Mouse (Mus musculus) spleen, postnatal 14 days (tissue): ENCODE measurements around the gene Fcor.

ENCODE experiments used
- DNase-seq, 2 experiments: peaks; one replicate each; pipeline ENCODE4 v3.0.0; 2021 to 2022; ENCODE audit warnings: low spot score in 2 of 2

Fcor gene

DNA sequence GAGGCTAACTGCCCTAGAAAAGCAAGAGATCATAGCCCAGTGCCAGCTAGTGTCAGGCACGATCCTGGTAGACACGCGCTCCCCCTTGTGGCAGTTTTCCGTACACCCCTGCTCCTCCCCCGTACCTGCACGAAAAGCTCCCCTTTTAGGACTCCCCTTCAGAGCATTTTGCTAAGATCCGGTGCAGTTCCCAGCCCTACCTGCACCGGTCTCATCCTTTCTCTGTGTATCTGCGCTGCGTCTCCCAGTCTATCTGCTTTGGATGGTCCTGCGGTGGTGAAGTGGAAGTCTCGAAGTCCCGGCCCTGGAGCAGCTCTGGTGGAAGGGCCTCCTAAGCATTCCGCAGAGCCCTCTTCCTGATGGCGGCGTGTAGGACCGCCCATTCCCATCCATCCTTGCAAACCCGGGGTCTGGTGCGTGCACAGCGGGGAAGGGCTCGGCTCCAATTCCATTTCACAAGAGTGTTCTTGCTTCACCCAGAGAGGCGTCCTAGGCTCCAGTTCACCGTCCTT, at the start of gene Fcor:
Gene Fcor (minus strand): TSS at position 383 of the 512 bp plus-strand sequence.
- peak; percentile 68 to 84 for DNase-seq

DNA sequence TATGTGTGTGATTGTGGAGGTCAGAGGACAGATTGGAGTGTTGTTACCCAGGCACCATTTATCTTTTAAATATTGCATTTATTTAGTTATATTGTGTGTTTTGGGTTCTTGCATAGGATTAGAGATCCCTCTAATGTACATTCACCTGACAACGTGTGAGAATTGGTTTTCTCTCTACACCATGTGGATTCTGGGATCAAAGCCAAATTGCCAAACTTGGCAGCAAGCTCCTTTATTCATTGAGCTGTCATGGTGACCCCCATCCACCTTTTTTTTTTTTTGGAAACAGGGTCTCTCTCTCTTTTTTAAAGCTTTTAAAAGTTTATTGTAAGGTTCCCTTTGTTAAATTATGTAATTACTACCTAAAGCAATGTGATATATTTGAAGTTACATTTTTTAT, 48.9 kb upstream of the Fcor start:
- no peak for DNase-seq

DNA sequence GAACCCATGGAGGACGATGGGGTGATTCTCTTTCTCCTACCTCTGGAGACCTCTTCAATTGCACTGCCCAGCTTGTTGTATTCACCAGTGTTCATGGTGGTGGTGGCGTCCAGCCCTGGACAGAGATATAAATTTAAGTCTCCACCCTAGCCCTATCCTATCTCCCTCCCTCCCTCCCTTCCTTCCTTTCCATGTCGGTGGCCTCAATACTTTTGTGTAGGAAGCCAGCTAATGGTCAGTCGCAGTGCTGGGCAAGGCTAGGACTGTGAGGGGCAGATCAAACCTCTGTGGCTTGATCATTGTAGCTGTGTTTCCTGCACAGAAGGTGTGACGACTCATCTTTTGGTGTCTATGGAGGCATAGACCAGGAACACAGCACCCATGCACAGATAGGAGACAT, 48.4 kb upstream of the Fcor start, which contains the start of gene Clec4g:
Gene Clec4g (minus strand): TSS at position 101 of the 400 bp plus-strand sequence.
- DNase-seq = no peak

- peak; percentile 52 to 75 for DNase-seq
These were observed 46.4 kb upstream of the Fcor start for GRCm38 (mm10) chr8:3718559-3718958.

DNA sequence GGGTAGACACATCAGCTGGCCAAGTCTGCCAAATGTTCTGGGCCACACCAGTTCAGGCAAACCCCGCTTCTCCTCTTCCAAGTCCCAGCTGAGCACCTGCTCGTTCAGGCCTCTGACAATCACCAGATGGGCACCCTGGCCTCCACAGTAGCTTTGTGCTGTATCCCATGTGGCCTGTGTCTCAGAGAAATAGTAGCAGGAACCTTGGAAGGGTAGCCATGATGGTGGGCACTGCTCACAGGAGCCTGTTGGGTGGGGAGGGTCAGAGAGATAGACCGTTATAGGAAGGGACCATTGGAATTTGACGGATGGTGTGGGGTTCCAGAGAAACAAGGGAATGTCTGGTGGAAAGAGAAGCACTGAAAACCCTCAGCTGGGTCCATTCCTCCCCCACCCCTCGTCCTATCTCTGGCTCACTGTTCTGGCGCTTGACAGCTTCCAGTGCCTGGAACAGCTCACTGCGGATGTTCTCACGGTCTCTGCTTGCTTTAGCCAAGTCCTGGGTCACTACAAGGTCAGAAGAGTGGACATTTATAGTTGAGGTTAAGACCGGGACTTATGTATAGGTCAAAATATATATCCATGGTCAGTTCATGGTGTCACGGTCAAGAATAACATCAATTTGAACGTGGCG, 45.3 kb upstream of the Fcor start:
- no peak for DNase-seq

GRCm38 (mm10) chr8:3711646-3712045, 39.5 kb upstream of the Fcor start:
- no peak for DNase-seq

- no peak for DNase-seq
These were observed 38.1 kb upstream of the Fcor start for GRCm38 (mm10) chr8:3710312-3710711.

- DNase-seq = no peak
These were observed 35.4 kb upstream of the Fcor start for GRCm38 (mm10) chr8:3707611-3708010.

DNA sequence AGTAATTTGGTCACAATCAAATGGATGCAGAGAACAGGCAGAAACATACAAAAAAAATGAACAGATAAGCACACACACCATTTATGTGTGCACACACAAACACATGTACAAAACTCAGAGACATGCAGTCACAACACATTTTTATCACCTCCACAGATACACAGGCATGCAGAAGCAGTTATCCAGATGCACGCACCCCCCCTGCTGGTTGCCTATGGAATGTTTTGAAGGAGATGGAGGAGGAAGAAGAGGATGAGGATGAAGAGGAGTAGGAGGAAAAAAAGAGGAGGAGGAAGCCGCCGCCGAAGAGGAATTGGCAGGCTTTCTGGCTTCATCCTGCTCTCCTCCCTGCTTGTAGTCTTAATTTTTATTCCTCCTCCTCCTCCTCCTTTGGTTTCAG, 33.5 kb upstream of the Fcor start:
- no peak for DNase-seq

DNA sequence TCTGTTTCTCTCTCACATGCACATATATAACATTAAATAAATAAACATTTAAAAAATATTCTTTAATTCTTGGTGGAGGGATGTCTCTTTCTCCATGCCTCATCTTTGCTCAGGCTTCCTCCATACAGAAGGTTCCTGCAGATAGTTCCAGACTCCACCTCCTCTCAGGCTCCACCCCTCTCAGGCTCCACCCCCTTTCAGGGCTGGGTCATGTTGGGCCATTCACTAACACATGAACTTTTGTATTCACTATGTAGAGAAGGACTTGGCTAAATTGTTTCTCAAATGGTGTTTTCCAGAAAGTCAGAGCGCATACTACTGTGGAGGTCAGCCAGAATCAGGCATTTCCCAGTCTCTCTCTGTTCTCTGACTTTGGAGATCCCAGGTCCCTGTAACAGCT, 29.3 kb upstream of the Fcor start:
- DNase-seq = no peak

DNA sequence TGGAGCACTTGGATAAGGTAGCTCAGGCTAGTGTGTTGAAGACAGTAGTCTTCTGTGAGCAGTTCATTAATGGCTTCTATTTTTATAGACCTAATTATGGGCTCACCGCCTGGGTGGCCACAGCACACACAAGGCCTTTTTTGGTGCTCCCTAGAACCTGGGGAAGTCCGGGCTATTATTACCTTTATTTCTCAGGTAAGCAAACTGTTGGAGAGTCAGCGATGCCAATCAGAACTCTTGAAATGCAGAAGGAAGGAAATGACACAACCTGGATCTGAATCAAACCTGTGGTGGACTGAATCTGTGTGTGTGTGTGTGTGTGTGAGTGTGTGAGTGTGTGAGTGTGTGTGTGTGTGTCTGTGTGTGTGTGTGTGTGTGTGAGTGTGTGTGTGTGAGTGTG, 22.0 kb upstream of the Fcor start, which contains the start of gene Fcer2a:
Gene Fcer2a (minus strand): TSS at position 55 of the 400 bp plus-strand sequence.
- no peak for DNase-seq

GRCm38 (mm10) chr8:3690774-3691173, 18.6 kb upstream of the Fcor start:
- no peak for DNase-seq

DNA sequence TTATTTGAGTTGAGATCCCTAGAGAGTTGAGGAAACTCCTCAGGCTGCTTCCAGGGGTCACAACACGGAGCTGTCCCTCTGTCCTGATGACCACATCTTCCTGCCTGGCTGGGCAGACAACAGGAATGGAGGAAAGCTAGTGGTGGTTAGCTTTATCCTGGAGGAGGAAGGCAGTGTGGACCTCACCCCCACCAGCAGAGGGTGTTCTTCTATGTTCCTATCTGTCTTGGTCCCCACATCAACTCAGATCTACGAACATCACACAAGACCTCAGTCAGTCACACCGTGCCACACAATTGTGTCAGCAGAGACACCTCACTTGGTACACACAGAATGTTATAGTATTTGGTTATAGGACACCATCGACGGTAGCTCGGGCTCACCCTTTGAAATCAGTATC, 15.4 kb upstream of the Fcor start:
- no peak for DNase-seq

- no peak for DNase-seq
These were observed 13.3 kb upstream of the Fcor start for GRCm38 (mm10) chr8:3685422-3685821.

DNA sequence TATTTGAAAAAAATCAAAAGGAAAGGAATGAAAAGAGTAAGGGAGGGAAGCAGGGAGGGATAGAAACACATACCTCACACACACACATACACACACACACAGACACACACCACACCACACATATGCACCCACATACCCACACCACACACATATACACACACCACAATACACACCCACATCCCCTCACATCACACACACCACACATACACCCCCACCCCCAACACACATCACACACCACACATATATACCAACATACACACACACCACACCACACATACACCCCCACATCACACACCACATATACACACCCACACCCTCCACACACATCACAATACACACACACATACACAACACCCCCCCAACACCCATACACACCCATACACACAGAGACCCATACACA, 12.4 kb upstream of the Fcor start:
- DNase-seq = no peak

DNA sequence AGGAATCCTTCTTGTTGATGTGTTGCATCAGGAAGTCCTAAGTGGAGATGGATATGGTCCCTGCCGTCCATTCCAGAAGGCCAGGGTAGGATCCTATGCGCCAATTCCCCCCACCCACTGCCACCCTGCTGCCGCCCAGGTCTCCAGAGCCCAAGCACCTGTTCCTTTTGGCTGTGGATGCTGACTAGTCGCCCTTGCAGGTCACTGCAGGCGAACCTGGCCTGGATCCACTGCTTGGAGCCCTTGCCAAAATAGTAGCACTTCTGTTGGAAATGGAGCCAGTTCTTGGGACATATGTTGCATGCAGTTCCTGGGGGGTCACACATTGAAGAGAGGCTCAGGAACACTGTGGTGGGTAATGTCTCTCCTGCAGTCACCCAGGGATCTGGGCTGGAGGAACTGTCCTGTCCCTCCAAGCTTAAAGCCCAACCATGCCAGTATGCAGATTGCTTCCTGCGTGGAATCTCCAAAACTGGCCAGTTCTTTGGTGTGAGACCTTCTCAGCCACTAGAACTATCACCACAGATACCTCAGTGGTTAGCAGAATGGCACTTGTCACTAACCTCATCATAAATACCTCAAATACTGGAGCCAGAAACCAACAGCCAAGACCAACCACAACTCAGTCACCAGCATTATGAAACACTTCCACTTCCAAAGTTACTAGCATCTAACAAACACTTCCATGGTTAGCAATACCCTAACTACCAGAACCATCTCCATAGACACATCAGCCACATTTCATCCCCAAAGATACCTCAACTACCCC, 11.4 kb upstream of the Fcor start:
- no peak for DNase-seq

GRCm38 (mm10) chr8:3682435-3682834, 10.3 kb upstream of the Fcor start:
- no peak for DNase-seq

DNA sequence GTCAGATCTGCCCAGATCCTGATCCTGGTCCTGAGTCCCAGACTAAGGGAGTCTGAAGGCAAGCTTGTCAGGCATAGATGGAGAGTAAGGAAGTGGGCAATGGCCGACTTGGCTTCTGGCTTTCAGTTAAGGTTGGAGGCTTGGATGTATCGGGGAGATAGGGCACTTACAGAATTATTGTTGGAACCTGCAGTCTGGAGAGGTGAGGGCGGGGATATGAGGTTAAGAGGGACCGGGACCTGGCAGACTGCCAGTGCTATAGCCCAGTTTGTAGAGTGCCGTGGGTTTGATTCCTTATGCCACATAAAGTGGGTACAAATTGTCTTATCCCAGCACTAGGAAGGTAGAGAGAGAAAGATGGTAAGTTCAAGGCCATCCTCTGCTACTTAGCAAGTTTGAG, 7.5 kb upstream of the Fcor start:
- no peak for DNase-seq

- no peak for DNase-seq
These were observed 7.1 kb upstream of the Fcor start for GRCm38 (mm10) chr8:3679236-3679635.

GRCm38 (mm10) chr8:3678831-3679230, 6.7 kb upstream of the Fcor start:
- DNase-seq = no peak

DNA sequence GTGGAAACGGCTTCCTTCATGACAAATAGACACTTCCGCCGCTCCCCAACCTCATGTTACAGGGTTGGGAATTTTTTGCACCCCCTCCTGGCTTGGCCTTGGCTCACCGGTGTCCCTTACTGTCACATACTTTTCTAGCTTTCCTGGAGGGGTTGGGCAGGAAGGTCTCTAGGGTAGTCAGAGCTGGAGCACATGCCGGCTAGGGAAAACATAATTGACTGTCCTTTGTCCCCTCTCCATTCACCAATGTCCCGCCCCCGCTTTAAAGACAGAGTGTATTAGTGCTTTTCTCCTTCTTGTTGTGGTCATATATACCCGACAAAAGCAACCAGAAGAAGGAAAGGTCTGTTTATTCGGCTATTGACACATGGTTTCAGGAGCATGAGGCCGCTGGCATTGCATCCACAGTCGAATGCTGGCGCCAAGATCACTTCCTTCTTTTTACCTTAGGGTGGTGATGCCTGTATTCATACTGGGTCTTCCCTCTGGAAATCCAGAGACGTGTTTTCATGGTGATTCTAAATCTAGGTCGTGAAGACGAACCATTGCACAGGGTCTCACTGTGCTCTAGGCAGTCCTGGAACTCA, 4.9 kb upstream of the Fcor start:
- DNase-seq = no peak

DNA sequence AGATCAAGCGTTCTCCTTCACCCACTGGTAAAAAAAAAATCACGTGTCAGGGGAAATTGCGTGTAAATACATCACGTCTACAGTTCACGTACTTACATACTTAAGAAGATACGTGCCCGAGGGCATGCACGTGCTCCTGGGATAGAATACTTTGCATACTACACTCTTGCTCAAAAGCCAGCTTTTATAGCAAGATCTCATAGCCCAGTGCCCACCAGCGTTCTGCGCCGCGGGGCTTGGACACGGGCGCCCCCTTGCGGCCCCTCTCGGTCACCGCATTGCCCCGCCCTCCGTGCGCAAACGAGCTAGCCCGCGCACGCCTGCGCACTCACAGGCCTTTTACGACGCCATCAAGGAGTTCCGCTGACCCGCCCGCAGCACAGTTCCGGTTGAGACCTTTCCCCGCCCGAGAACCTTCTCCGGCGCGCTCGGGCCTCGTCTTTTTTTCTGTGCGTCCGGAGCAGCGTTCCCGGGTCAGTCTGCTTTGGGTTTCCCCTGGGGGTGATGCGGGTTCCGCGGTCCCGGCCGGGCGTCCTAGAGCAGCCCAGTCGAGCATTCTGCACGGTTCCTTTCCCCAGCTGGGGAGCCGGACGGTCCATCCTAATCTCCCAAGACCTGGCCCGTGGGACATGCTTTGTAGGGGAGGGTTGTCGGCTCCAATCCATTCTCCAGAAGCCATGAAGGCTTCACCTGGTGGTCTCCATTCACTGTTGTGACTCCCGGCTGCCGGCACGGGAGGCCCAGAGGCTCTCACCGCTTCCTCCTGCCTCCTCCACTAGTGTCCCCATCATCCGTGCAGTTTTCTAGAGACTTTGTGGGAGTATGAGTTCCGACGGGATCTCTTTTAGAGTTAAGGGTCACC, 4.2 kb upstream of the Fcor start, which contains the start of gene Trappc5:
Gene Trappc5 (plus strand): TSS at position 169 of the 862 bp plus-strand sequence.
- DNase-seq = peak; percentile 87 to 91
